Mouse (Mus musculus): ENCODE results near the gene Tmem59l. TPM values are rescaled to one million over a fixed set of nuclear protein-coding genes. Genes with fewer than 3 reads are reported as not detected.

Tmem59l gene
- polyA plus RNA-seq, 1 experiment, result not detected

DNA sequence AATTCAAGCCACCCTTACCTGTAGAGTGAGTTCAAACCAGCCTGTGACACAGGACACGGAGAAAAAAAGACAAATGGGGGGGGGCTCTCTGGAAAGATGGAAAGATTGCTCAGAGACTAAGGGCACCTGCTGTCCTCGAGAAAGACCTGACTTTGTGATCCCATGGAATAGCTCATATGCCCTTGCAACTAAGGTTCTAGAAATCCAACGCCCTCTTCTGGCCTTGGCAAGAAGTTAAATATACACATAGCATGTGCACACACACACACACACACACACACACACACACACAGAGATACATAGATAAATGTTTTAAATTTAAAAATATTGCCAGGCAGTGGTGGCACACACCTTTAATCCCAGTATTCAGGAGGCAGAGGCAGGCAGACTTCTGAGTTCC lies 46.9 kb downstream of the Tmem59l start:
- H3K4me1 ChIP-seq (ENCODE audit: control insufficient read depth, insufficient read depth, insufficient read length, low read length), result peaks cover 8% of the 10 kb centered on the region; the same call in 1 of the 2 replicates
- H3K4me3 ChIP-seq (ENCODE audit: insufficient read depth, low read depth, low read length), result no peak overlapping the region
- H3K27ac ChIP-seq (replicated peaks; ENCODE audit: low read depth, low read length), result no peak overlapping the region

DNA sequence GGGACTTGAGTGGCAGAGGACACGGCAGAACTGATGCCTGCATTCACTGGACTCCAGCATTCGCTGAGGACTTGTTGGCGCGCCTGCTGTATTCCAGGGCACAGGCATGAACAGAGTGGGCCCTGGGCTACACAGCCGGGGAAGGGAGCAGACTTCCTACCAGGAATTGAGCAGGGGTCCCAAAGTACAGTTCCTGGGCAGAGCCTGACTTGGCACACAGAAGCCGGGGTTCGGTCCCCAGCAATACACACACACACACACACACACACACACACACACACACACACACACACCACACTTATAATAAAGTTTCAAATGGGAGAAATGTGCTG lies 47.3 kb downstream of the Tmem59l start:
- H3K27ac ChIP-seq (replicated peaks; ENCODE audit: low read depth, low read length), result no peak overlapping the region
- H3K4me1 ChIP-seq (ENCODE audit: control insufficient read depth, insufficient read depth, insufficient read length, low read length), result peaks cover 8% of the 10 kb centered on the region; the same call in 1 of the 2 replicates
- H3K4me3 ChIP-seq (ENCODE audit: insufficient read depth, low read depth, low read length), result peak overlapping the region; percentile 52

DNA sequence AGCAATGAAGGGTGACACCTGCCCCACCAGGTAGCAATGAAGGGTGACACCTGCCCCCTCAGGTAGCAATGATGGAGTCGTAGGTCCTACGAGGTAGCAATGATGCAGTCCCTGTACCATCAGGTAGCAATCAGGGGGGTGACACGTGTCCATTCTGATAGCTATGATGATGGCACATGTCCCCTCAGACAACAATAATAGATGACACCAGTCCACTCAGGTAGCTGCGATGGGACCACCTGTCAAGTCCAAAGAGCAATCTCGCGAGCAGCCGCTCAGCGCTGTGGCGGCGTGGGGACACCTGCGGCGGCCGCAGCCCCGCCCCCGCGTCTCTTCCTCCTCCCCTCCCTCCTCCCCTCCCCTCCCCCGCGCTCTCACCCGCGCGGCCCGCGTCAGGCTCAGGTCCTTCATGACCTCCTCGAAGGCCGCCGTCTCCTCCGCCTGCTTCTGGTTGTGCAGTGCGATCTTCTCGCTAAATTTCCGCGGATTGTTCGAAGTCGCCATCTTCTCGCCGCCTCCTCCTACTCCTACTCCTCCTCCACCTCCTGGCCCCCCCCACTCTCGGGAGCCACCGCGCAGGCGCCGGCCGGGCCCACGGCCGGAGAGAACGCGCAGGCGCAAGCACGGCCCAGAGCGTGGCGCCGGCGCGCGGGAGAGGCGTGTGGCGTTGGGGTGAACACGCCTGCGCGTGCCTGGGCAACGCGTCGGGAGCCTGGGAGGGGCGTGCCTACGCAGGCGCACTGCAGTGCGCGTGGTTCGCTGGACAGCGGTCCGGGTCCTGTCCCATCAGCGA lies 47.9 kb downstream of the Tmem59l start, which contains the start of gene Crtc1:
TSS of gene Crtc1 (minus strand) at position 525 of the 793 bp plus-strand sequence.
- H3K4me1 ChIP-seq (ENCODE audit: control insufficient read depth, insufficient read depth, insufficient read length, low read length), result peaks cover 8% of the 10 kb centered on the region; the same call in 1 of the 2 replicates
- peak within 1 kb of the TSS; percentile 44 for H3K27ac ChIP-seq (replicated peaks; ENCODE audit: low read depth, low read length)
- H3K4me3 ChIP-seq (ENCODE audit: insufficient read depth, low read depth, low read length), result peak within 1 kb of the TSS; percentile 72

DNA sequence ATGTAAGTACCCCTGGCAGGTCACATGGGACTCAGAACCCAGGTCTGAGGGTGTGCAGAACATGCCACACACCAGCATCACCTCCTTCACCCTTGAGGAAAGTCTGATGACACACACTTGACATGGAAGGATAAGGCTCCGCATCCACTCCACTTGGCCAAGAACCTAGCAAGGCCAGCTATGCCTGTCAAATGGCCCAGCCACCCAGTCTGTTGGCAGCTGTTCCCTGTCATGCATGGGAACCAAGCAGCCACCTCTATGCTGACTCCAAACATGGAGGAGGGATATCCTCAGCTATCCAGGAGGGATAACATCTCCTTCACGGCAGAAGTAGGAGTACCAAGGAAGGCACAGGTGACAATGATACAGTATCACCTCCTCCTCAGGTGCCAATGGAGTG lies 48.7 kb downstream of the Tmem59l start:
- no peak overlapping the region for H3K27ac ChIP-seq (replicated peaks; ENCODE audit: low read depth, low read length)
- peaks cover 8% of the 10 kb centered on the region; the same call in 1 of the 2 replicates for H3K4me1 ChIP-seq (ENCODE audit: control insufficient read depth, insufficient read depth, insufficient read length, low read length)
- no peak overlapping the region for H3K4me3 ChIP-seq (ENCODE audit: insufficient read depth, low read depth, low read length)

DNA sequence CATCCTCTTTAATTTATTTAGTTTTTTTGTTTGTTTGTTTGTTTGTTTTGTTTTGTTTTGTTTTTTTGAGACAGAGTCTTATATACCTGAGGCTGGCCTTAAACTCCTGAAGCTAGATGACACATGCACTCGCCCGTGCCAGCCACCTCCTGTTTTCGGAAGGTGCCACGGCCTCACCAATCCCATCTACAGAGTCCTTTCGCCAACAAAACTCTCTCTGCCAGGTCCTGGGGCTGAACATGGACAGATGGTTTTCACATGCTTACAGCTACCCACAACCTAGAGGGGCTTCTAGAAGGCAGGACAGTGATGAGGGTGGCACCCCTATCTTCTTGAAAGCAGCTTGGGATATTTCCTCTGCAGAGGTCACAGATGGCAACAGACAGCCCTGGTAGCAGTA lies 52.0 kb downstream of the Tmem59l start:
- H3K4me3 ChIP-seq (ENCODE audit: insufficient read depth, low read depth, low read length), result no peak overlapping the region
- peaks cover 8% of the 10 kb centered on the region; the same call in 1 of the 2 replicates for H3K4me1 ChIP-seq (ENCODE audit: control insufficient read depth, insufficient read depth, insufficient read length, low read length)
- no peak overlapping the region for H3K27ac ChIP-seq (replicated peaks; ENCODE audit: low read depth, low read length)

Other genes starting within 250 kb of the Tmem59l start
- 2.8 and 4.5 TPM in 2 replicates for gene Homer3, start 204.5 kb downstream of the Tmem59l start, polyA plus RNA-seq (2012; ENCODE audit: insufficient read depth, insufficient read length, missing spikeins)
- gene Ddx49, start 184.9 kb downstream of the Tmem59l start, polyA plus RNA-seq (2012; ENCODE audit: insufficient read depth, insufficient read length, missing spikeins), result 14.1 and 18.1 TPM in 2 replicates
- 158 and 198 TPM in 2 replicates for gene Cope, start 184.8 kb downstream of the Tmem59l start, polyA plus RNA-seq (2012; ENCODE audit: insufficient read depth, insufficient read length, missing spikeins)
- gene Cers1, start 171.6 kb downstream of the Tmem59l start, polyA plus RNA-seq (2012; ENCODE audit: insufficient read depth, insufficient read length, missing spikeins), result not detected in 2 replicates
- not detected in 2 replicates for gene Gdf1, start 157.5 kb downstream of the Tmem59l start, polyA plus RNA-seq (2012; ENCODE audit: insufficient read depth, insufficient read length, missing spikeins)
- gene Upf1, start 134.1 kb downstream of the Tmem59l start, polyA plus RNA-seq (2012; ENCODE audit: insufficient read depth, insufficient read length, missing spikeins), result 11.7 and 20.8 TPM in 2 replicates
- gene Comp, start 113.8 kb downstream of the Tmem59l start, polyA plus RNA-seq (2012; ENCODE audit: insufficient read depth, insufficient read length, missing spikeins), result not detected in 2 replicates
- gene Crtc1, start 47.8 kb downstream of the Tmem59l start, polyA plus RNA-seq (2012; ENCODE audit: insufficient read depth, insufficient read length, missing spikeins), result 3.0 and 4.5 TPM in 2 replicates
- 9.3 and 9.5 TPM in 2 replicates for gene Klhl26, start 10.4 kb downstream of the Tmem59l start, polyA plus RNA-seq (2012; ENCODE audit: insufficient read depth, insufficient read length, missing spikeins)
- gene Crlf1, start 5.8 kb upstream of the Tmem59l start, polyA plus RNA-seq (2012; ENCODE audit: insufficient read depth, insufficient read length, missing spikeins), result 1.3 TPM in 1 of 2 replicates, not detected in the other
- 191 and 207 TPM in 2 replicates for gene Rex1bd, start 19.4 kb upstream of the Tmem59l start, polyA plus RNA-seq (2012; ENCODE audit: insufficient read depth, insufficient read length, missing spikeins)
- 977 and 1,552 TPM in 2 replicates for gene Uba52, start 23.4 kb upstream of the Tmem59l start, polyA plus RNA-seq (2012; ENCODE audit: insufficient read depth, insufficient read length, missing spikeins)
- 90.9 and 113 TPM in 2 replicates for gene Fkbp8, start 40.4 kb upstream of the Tmem59l start, polyA plus RNA-seq (2012; ENCODE audit: insufficient read depth, insufficient read length, missing spikeins)
- 106 and 116 TPM in 2 replicates for gene Kxd1, start 40.6 kb upstream of the Tmem59l start, polyA plus RNA-seq (2012; ENCODE audit: insufficient read depth, insufficient read length, missing spikeins)
- gene Ell, start 52.1 kb upstream of the Tmem59l start, polyA plus RNA-seq (2012; ENCODE audit: insufficient read depth, insufficient read length, missing spikeins), result 7.3 and 9.1 TPM in 2 replicates
- 7.7 and 17.4 TPM in 2 replicates for gene Isyna1, start 107.0 kb upstream of the Tmem59l start, polyA plus RNA-seq (2012; ENCODE audit: insufficient read depth, insufficient read length, missing spikeins)
- 29.6 and 45.0 TPM in 2 replicates for gene Ssbp4, start 121.5 kb upstream of the Tmem59l start, polyA plus RNA-seq (2012; ENCODE audit: insufficient read depth, insufficient read length, missing spikeins)
- 2.0 TPM in 2 replicates for gene Lrrc25, start 128.8 kb upstream of the Tmem59l start, polyA plus RNA-seq (2012; ENCODE audit: insufficient read depth, insufficient read length, missing spikeins)
- gene Gdf15, start 145.1 kb upstream of the Tmem59l start, polyA plus RNA-seq (2012; ENCODE audit: insufficient read depth, insufficient read length, missing spikeins), result 1.7 TPM in 2 replicates
- gene Pgpep1, start 173.0 kb upstream of the Tmem59l start, polyA plus RNA-seq (2012; ENCODE audit: insufficient read depth, insufficient read length, missing spikeins), result 31.0 and 37.7 TPM in 2 replicates
- 89.4 and 121 TPM in 2 replicates for gene Lsm4, start 185.9 kb upstream of the Tmem59l start, polyA plus RNA-seq (2012; ENCODE audit: insufficient read depth, insufficient read length, missing spikeins)
- gene Jund, start 211.6 kb upstream of the Tmem59l start, polyA plus RNA-seq (2012; ENCODE audit: insufficient read depth, insufficient read length, missing spikeins), result 106 and 111 TPM in 2 replicates
- gene Iqcn, start 216.1 kb upstream of the Tmem59l start, polyA plus RNA-seq (2012; ENCODE audit: insufficient read depth, insufficient read length, missing spikeins), result not detected in 2 replicates
- gene Gm3336, start 231.2 kb upstream of the Tmem59l start, polyA plus RNA-seq (2012; ENCODE audit: insufficient read depth, insufficient read length, missing spikeins), result not detected in 2 replicates
- gene Pde4c, start 236.4 kb upstream of the Tmem59l start, polyA plus RNA-seq (2012; ENCODE audit: insufficient read depth, insufficient read length, missing spikeins), result 0.36 and 1.7 TPM in 2 replicates